Mouse (Mus musculus) thymus, adult 2 months (tissue): ENCODE results near the gene Kif16b. TPM values are rescaled to one million over a fixed set of nuclear protein-coding genes. Genes with fewer than 3 reads are reported as not detected.

ENCODE experiments used
- DNase-seq: peaks from one replicate; pipeline ENCODE4 v3.0.0; 2021
- H3K27ac ChIP-seq: fragments of 200-500 bp; 2 replicates; pipeline ENCODE4 v1.5.1; 2012; ENCODE audit warnings: low read length, control low read depth; ENCODE audit not compliant: control insufficient read depth, insufficient read depth
- H3K27me3 ChIP-seq: fragments of 200-500 bp; 2 replicates; pipeline ENCODE4 v1.6.1; 2012; ENCODE audit warnings: mild to moderate bottlenecking, low read length, moderate library complexity, mixed read lengths; ENCODE audit not compliant: control insufficient read depth, insufficient read depth
- H3K36me3 ChIP-seq: fragments of 200-500 bp; 2 replicates; pipeline ENCODE4 v1.6.1; 2012; ENCODE audit warnings: mild to moderate bottlenecking, low read length, moderate library complexity; ENCODE audit not compliant: control insufficient read depth, insufficient read depth
- H3K4me1 ChIP-seq: fragments of 200-500 bp; replicated peaks from 2 replicates; pipeline ENCODE4 v1.6.1; 2012; ENCODE audit warnings: low read length; ENCODE audit not compliant: control insufficient read depth, insufficient read depth
- H3K4me3 ChIP-seq: fragments of 200-500 bp; 2 replicates; pipeline ENCODE4 v1.5.1; 2012; ENCODE audit warnings: mild to moderate bottlenecking, low read length, control low read depth, moderate library complexity; ENCODE audit not compliant: control insufficient read depth, insufficient read depth
- CTCF ChIP-seq: fragments of 200-500 bp; IDR thresholded peaks from 2 replicates; pipeline ENCODE4 v1.5.1; 2012; ENCODE audit warnings: mild to moderate bottlenecking, control low read depth, low read length, moderate library complexity, borderline replicate concordance; ENCODE audit not compliant: control insufficient read depth, poor library complexity, insufficient read depth; ENCODE audit errors: extremely low read depth
- POLR2A ChIP-seq: fragments of 200-500 bp; IDR thresholded peaks from 2 replicates; pipeline ENCODE4 v1.6.1; 2012; ENCODE audit warnings: mild to moderate bottlenecking, low read length, control low read depth, moderate library complexity; ENCODE audit not compliant: control insufficient read depth, poor library complexity, insufficient read depth; ENCODE audit errors: extremely low read depth
- WGBS: fragments of 180-500 bp; shearing (Covaris S2); methylation state at CpG from one replicate; pipeline ENCODE4 v1.1.7; 2018; 5-methylcytosine and 5-hydroxymethylcytosine counted together
- polyA plus RNA-seq: library from polyadenylated mRNA; depleted of rRNA; stranded (reverse); fragments of >200 nt; gene quantifications from 2 replicates; pipeline ENCODE4 v1.2.3, GENCODE M21; 2012

Gene Kif16b
- polyA plus RNA-seq, 1 experiment = 9.5 TPM

- 89% methylated on average over 4 of the region's 4 CpGs for WGBS
- Histone ChIP-seq H3K36me3 (no peaks in the 10 kb centered on the region), H3K27ac (no peak overlapping the region), H3K4me1 (no peaks in the 10 kb centered on the region), H3K4me3 (no peak overlapping the region), H3K27me3 (no peaks in the 10 kb centered on the region)
- no peak for DNase-seq
- TF ChIP-seq CTCF = no peak
- TF ChIP-seq POLR2A = no peak
Measured at GRCm38 (mm10) chr2:142875936-142876335, 25.4 kb downstream of the Kif16b start.

GRCm38 (mm10) chr2:142874562-142874961 lies 26.8 kb downstream of the Kif16b start:
- no peak for DNase-seq
- H3K4me3 ChIP-seq = no peak overlapping the region
- H3K27ac ChIP-seq = no peak overlapping the region
- no peaks in the 10 kb centered on the region for H3K27me3 ChIP-seq
- no peaks in the 10 kb centered on the region for H3K4me1 ChIP-seq
- TF ChIP-seq CTCF (no peak), POLR2A (no peak)
- H3K36me3 ChIP-seq = no peaks in the 10 kb centered on the region
- WGBS = 85% methylated on average over 2 of the region's 2 CpGs

- WGBS = 95% methylated on average over 8 of the region's 8 CpGs
- TF ChIP-seq POLR2A (no peak), CTCF (no peak)
- Histone ChIP-seq H3K27ac (no peak overlapping the region), H3K4me1 (no peaks in the 10 kb centered on the region), H3K27me3 (no peaks in the 10 kb centered on the region), H3K4me3 (no peak overlapping the region), H3K36me3 (no peaks in the 10 kb centered on the region)
- DNase-seq = no peak
Measured at GRCm38 (mm10) chr2:142870055-142870454, 31.3 kb downstream of the Kif16b start.

GRCm38 (mm10) chr2:142867481-142867880 lies 33.9 kb downstream of the Kif16b start:
- TF ChIP-seq POLR2A (no peak), CTCF (no peak)
- 94% methylated on average over 2 of the region's 2 CpGs for WGBS
- H3K27me3 ChIP-seq = no peaks in the 10 kb centered on the region
- no peaks in the 10 kb centered on the region for H3K4me1 ChIP-seq
- DNase-seq = no peak
- no peak overlapping the region for H3K4me3 ChIP-seq
- H3K27ac ChIP-seq = no peak overlapping the region
- no peaks in the 10 kb centered on the region for H3K36me3 ChIP-seq

- Histone ChIP-seq H3K27ac (no peak overlapping the region), H3K36me3 (no peaks in the 10 kb centered on the region), H3K27me3 (no peaks in the 10 kb centered on the region), H3K4me3 (no peak overlapping the region), H3K4me1 (no peaks in the 10 kb centered on the region)
- 88% methylated on average over 6 of the region's 6 CpGs for WGBS
- TF ChIP-seq CTCF = no peak
- TF ChIP-seq POLR2A = no peak
- no peak for DNase-seq
Measured at GRCm38 (mm10) chr2:142860994-142861393, 40.3 kb downstream of the Kif16b start.

GRCm38 (mm10) chr2:142859452-142859851 lies 41.9 kb downstream of the Kif16b start:
- TF ChIP-seq CTCF = no peak
- TF ChIP-seq POLR2A = no peak
- Histone ChIP-seq H3K27me3 (no peaks in the 10 kb centered on the region), H3K4me1 (no peaks in the 10 kb centered on the region), H3K4me3 (no peak overlapping the region), H3K27ac (no peak overlapping the region), H3K36me3 (no peaks in the 10 kb centered on the region)
- peak; percentile 28 for DNase-seq
- WGBS = 80% methylated on average over 4 of the region's 4 CpGs

- Histone ChIP-seq H3K4me3 (no peak overlapping the region), H3K27me3 (no peaks in the 10 kb centered on the region), H3K27ac (no peak overlapping the region), H3K36me3 (no peaks in the 10 kb centered on the region), H3K4me1 (no peaks in the 10 kb centered on the region)
- TF ChIP-seq POLR2A (no peak), CTCF (no peak)
- WGBS = 95% methylated on average over 3 of the region's 3 CpGs
- no peak for DNase-seq
Measured at GRCm38 (mm10) chr2:142838775-142839174, 62.6 kb downstream of the Kif16b start.
